Mouse (Mus musculus) thymus, adult 18-20 months (tissue): ENCODE results near the gene 9230113P08Rik.
"Not testable (repeated sequence)": the region's sequence is repeated elsewhere in the genome, so short reads cannot be mapped to it uniquely, and the experiment has no call there.

Source experiments
- DNase-seq, 2 experiments: peaks; one replicate each; pipeline ENCODE4 v3.0.0; 2022; ENCODE audit warnings: mixed read lengths in 2 of 2

Gene 9230113P08Rik

GRCm38 (mm10) chr9:35908123-35908522 is at the start of gene 9230113P08Rik:
TSS of gene 9230113P08Rik (plus strand) at chr9:35908423.
- not testable (repeated sequence) for DNase-seq

GRCm38 (mm10) chr9:35893112-35893511 is 15.1 kb upstream of the 9230113P08Rik start:
- DNase-seq, result not testable (repeated sequence)

GRCm38 (mm10) chr9:35904494-35904893 is 3.7 kb upstream of the 9230113P08Rik start:
- no peak for DNase-seq

- no peak for DNase-seq
Measured at GRCm38 (mm10) chr9:35930817-35931216, 22.6 kb downstream of the 9230113P08Rik start.
